ENCODE assay signal across 12 mouse cellular contexts in the genomic region with DNA sequence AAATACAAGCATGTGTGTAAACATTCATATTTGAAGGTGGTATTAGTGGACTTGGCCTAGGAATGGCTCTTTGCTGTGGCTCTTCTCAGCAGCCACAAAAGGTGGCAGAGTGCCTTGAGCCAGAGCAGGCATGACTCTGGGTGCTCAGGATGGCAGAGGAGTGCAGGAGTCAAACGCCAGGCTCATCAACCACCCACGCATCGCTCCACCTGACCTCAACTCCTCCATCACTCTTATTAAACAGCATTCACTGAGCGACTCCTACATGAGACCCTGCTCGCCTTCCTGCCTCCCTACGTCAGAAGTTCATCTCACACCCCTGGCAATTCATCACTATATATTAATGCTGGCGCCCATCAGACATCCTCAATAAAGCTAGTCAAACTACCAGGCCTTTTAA.
"Had no signal": no experiment of that assay in that cellular context is flagged by ENCODE, and none has a peak within 500 bp of the region (broad histone marks: within the 10 kb centered on the region; RNA-seq: fewer than 3 reads in every experiment).

No protein-coding gene starts in this region.

- H3K9me3 ChIP-seq: liver, embryonic 13.5 days; stomach, embryonic 15.5 days had no signal

- H3K36me3 ChIP-seq: liver, embryonic 13.5 days; stomach, embryonic 15.5 days had no signal

- H3K4me3 ChIP-seq: left cerebral cortex, adult 2 months; liver, embryonic 13.5 days; stomach, embryonic 15.5 days had no signal

- H3K4me1 ChIP-seq: stomach, embryonic 15.5 days had no signal

- ATAC-seq: intestine, postnatal 0 days had no signal

- H3K27ac ChIP-seq: left cerebral cortex, adult 2 months; liver, embryonic 13.5 days; stomach, embryonic 15.5 days had no signal

- H3K27me3 ChIP-seq: liver, embryonic 13.5 days; stomach, embryonic 15.5 days had no signal

- H3K4me2 ChIP-seq: liver, embryonic 13.5 days; midbrain, embryonic 11.5 days; stomach, embryonic 15.5 days had no signal

- DNase-seq: kidney, adult 8-10 months; layer of hippocampus, postnatal 36 days; liver, embryonic 13.5 days; lung, adult 2 months; lung, postnatal 14 days; lung, postnatal 4 days; midbrain, embryonic 14.5 days; thymus, postnatal 25 days had no signal

- H3K9ac ChIP-seq: liver, embryonic 13.5 days; stomach, embryonic 15.5 days had no signal
